Mouse (Mus musculus) CD4-positive, CD25-positive, alpha-beta regulatory T cell, adult 9 weeks (primary cell): Measurements from ENCODE around the gene Acad12. TPM values are rescaled to one million over a fixed set of nuclear protein-coding genes. Genes with fewer than 3 reads are reported as not detected.

Experiments
- polyA plus RNA-seq: library from polyadenylated mRNA; unstranded; fragments of 100-300 nt; shearing (Covaris generic); gene quantifications from one replicate; pipeline ENCODE4 v1.2.1, GENCODE M21; 2017

Gene Acad12
- 2.5 TPM for polyA plus RNA-seq

DNA sequence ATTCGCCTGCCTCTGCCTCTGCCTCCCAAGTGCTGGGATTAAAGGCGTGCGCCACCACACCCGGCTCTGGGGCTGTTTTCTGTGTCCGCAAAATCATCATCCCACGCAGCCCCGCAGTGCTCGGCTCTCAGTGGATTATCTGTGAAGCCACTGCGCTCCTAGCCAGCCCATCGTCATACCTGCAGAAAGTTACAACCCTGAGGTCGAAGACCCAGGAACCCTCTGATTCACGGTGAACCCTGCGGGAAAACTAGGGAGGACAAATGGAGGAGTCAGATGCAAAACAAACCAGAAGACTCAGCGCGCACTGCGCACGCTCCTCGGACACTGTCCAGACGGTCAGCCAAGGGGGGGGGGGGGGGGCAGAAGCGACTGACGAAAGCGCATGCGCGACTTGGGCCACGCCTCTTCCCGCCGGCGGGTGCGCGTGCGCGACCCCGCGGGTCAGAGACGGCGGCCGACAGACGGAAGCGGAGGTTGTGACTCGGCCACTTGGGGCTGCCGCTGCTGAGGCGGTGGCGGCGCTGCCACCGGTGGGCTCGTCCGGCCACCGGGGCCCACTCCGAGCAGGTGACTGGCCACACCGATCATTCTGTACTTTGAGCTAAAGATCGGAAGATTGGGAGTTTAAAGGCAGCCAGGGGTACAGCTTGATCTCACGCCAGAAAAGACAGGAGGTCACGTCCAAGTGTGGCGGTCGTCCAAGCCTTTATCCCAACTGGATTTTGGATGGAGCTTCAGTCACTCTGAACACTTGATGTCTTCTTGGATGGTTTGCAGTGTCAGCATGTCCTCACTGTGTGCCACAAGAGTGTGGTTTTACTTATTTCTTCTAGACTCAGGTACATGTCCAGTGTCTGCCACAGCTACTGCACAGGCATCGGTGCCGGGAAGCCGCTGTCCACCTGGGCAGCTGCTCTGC is at the start of gene Acad12:
Acad12 (minus strand) TSS at position 347 of the 922 bp plus-strand sequence.

DNA sequence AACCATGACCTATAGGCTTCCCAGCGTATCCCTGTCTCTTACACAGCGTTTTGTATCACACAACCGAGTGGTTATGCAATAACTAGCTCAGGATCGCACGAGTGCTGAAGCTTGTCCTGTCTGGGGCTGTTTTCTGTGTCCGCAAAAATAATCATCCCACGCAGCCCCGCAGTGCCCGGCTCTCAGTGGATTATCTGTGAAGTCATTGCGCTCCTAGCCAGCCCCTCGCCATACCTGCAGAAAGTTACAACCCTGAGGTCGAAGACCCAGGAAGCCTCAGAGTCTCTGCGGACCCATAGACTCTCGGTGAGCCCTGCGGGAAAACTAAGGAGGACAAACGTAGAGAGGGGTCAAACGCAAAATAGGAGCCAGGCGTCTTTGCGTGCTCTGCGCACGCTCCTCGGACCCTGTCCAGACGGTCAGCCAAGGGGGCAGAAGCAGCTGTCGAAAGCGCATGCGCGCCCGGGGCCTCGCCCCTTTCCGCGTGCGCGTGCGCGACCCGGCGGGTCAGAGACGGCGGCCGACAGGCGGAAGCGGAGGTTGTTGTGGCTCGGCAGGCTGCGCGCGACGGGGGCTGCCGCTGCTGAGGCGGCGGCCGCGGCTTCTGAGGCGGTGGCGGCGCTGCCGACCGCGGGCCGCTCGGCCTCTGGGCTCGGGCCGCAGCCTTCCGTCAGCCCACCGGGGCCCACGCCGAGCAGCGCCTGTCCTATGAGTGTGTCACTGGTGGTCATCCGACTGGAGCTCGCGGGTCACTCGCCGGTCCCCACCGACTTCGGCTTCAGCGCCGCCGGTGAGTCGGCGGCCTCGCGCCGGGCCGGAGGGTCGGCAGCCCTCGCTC is 41.5 kb upstream of the Acad12 start, which contains the start of the genes Acad10 and Brap:
Acad10 (minus strand) TSS at position 456 of the 838 bp plus-strand sequence.
Brap (plus strand) TSS at position 505 of the 838 bp plus-strand sequence.

DNA sequence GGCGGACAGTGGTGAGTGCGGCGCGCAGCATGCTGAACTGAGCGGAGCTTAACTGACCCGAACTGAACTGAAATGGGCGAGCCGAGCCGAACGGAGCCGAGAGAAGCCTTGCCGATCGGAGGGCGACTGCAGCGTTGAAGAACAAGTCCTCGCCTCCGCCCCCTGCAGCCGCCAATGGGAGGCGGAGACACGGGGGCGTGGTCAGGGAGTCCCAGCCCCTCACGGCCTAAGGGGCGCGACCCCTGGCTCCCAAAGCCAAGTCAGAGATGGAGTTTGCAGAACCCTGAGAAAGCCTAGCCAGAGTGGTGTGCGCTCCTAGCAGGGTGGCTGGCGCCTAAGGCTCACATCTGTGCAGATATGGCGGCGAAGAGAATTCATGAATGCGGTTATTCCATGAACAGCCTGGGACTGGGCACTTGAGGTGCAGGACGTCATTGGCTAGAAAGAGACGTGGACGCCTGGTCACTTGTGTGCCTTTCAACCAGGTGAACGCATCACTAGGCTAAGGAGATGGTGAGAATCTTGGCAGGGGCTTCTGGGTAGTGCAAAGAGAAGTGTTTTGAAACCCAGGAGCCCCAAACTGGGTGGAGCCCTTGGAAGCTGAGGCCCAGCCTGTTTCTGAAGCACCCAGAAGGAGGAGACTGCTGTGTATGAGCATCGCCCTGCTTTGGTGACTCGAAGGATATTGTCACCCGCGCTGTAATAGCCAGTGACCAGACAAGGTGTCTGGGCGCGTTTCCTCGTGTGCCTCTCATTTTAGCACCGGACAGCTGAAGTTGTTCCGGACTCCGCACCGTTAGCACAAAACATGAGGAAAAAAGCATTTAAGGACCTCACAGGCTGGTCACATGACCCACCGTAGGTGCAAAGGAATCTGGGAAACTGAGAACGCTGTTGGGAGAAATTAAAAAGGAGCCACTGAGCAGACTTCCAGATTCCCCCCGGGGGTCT is 25.0 kb downstream of the Acad12 start, which contains the start of gene Aldh2:
Aldh2 (minus strand) TSS at position 374 of the 951 bp plus-strand sequence.

Other genes with a start within 250 kb of the Acad12 start
- gene Trafd1, start 233.3 kb downstream of the Acad12 start, polyA plus RNA-seq = 62.0 TPM
- gene Naa25, start 221.0 kb downstream of the Acad12 start, polyA plus RNA-seq = 50.2 TPM
- gene Tmem116, start 167.0 kb downstream of the Acad12 start, polyA plus RNA-seq = 1.9 TPM
- gene Erp29, start 166.4 kb downstream of the Acad12 start, polyA plus RNA-seq = 63.0 TPM
- not detected for gene Adam1b, start 115.5 kb downstream of the Acad12 start, polyA plus RNA-seq
- 0.88 TPM for gene Adam1a, start 73.5 kb downstream of the Acad12 start, polyA plus RNA-seq
- gene Gm42878, start 73.5 kb downstream of the Acad12 start, polyA plus RNA-seq = not detected
- gene Mapkapk5, start 73.0 kb downstream of the Acad12 start, polyA plus RNA-seq = 17.2 TPM
- gene Aldh2, start 25.1 kb downstream of the Acad12 start, polyA plus RNA-seq = 19.2 TPM
- gene Acad10, start 41.6 kb upstream of the Acad12 start, polyA plus RNA-seq = 12.1 TPM
- gene Brap, start 41.6 kb upstream of the Acad12 start, polyA plus RNA-seq = 6.8 TPM
- 13.1 TPM for gene Atxn2, start 92.4 kb upstream of the Acad12 start, polyA plus RNA-seq
- gene Sh2b3, start 218.7 kb upstream of the Acad12 start, polyA plus RNA-seq = 8.5 TPM
- gene Pheta1, start 230.0 kb upstream of the Acad12 start, polyA plus RNA-seq = 2.4 TPM